Mouse (Mus musculus): ENCODE measurements around the gene Smarcd2. TPM values are rescaled to one million over a fixed set of nuclear protein-coding genes. Genes with fewer than 3 reads are reported as not detected.

The Smarcd2 gene
- polyA plus RNA-seq, 1 experiment: 6.5 TPM

GRCm38 (mm10) chr11:106306758-106307157, 34.0 kb upstream of the Smarcd2 start:
- no peaks in the 10 kb centered on the region for H3K36me3 ChIP-seq (ENCODE audit: control insufficient read depth)
- no peaks in the 10 kb centered on the region for H3K27me3 ChIP-seq (ENCODE audit: control insufficient read depth)
- TF ChIP-seq TAL1 (IDR thresholded peaks at IDR 0.05; ENCODE audit: low read length): no peak
- no peak for TF ChIP-seq GATA1 (IDR thresholded peaks at IDR 0.05; ENCODE audit: low read length)
- no peaks in the 10 kb centered on the region for H3K4me1 ChIP-seq (ENCODE audit: control insufficient read depth)
- no peaks in the 10 kb centered on the region for H3K9me3 ChIP-seq (ENCODE audit: control insufficient read depth, low read length)
- H3K4me3 ChIP-seq (replicated peaks): no peak overlapping the region

- H3K27me3 ChIP-seq (ENCODE audit: control insufficient read depth): no peaks in the 10 kb centered on the region
- H3K36me3 ChIP-seq (ENCODE audit: control insufficient read depth): no peaks in the 10 kb centered on the region
- H3K9me3 ChIP-seq (ENCODE audit: control insufficient read depth, low read length): no peaks in the 10 kb centered on the region
- H3K4me1 ChIP-seq (ENCODE audit: control insufficient read depth): no peaks in the 10 kb centered on the region
- TF ChIP-seq TAL1 (IDR thresholded peaks at IDR 0.05; ENCODE audit: low read length) (no peak), GATA1 (IDR thresholded peaks at IDR 0.05; ENCODE audit: low read length) (no peak)
- H3K4me3 ChIP-seq (replicated peaks): no peak overlapping the region
Observed at GRCm38 (mm10) chr11:106306065-106306385, 33.3 kb upstream of the Smarcd2 start.

DNA sequence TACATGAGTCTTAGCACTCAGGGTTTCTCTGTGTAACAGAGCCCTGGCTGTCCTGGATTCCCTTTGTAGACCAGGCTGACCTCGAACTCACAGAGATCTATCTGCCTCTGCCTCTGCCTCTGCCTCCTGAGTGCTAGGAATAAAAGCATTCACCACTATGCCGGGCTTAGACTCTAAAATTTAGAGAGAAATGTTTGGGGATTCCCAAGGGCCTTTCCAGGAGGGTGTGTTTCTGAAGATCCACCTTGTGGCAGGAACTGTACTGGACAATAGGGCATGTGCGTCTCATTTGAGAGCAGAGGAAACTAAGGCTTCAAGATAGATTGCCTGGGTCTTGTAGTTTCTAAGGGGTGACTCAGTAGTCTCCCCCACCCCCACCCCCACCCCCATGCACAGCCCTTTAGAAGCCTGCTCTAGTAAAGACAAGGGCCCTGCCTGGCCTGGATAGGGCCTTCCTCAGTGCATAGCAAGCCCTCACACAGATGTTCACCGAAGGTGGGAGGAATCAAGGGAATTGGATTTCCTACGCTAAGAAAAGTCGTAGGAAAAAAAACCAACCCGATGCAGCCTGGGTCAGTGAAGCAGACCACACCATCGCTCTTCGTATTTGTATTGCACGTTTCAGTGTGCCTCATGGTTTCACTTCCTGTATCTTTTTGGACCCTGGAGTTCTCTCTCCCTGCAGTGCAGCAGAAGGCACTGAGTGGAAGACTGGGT, 32.7 kb upstream of the Smarcd2 start:
- Histone ChIP-seq H3K4me1 (ENCODE audit: control insufficient read depth) (no peaks in the 10 kb centered on the region), H3K27me3 (ENCODE audit: control insufficient read depth) (no peaks in the 10 kb centered on the region), H3K9me3 (ENCODE audit: control insufficient read depth, low read length) (no peaks in the 10 kb centered on the region), H3K36me3 (ENCODE audit: control insufficient read depth) (no peaks in the 10 kb centered on the region), H3K4me3 (replicated peaks) (no peak overlapping the region)
- TF ChIP-seq GATA1 (IDR thresholded peaks at IDR 0.05; ENCODE audit: low read length): no peak
- no peak for TF ChIP-seq TAL1 (IDR thresholded peaks at IDR 0.05; ENCODE audit: low read length)

DNA sequence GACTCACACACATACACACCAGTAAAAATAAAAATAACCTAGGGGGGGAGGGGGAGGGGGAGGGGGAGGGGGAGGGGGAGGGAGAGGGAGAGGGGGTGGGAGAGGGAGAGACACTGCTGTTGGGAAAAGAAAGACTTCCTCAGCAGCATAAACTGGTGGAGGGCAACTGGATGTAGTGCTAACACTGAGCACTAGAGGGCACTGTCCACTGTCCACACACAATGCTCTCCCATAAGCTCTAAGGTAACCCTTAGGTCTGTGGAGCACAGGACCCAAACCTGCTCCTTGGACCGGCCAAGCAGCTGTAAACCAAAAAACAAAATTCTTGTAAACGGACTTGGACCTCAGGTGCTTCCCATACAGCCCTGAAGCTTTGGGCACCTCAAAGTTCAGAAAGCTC, 29.9 kb upstream of the Smarcd2 start:
- TF ChIP-seq GATA1 (IDR thresholded peaks at IDR 0.05; ENCODE audit: low read length): no peak
- TF ChIP-seq TAL1 (IDR thresholded peaks at IDR 0.05; ENCODE audit: low read length): no peak
- Histone ChIP-seq H3K4me3 (replicated peaks) (no peak overlapping the region), H3K36me3 (ENCODE audit: control insufficient read depth) (no peaks in the 10 kb centered on the region), H3K4me1 (ENCODE audit: control insufficient read depth) (no peaks in the 10 kb centered on the region), H3K27me3 (ENCODE audit: control insufficient read depth) (no peaks in the 10 kb centered on the region), H3K9me3 (ENCODE audit: control insufficient read depth, low read length) (peaks cover 1% of the 10 kb centered on the region)

- no peaks in the 10 kb centered on the region for H3K36me3 ChIP-seq (ENCODE audit: control insufficient read depth)
- H3K4me1 ChIP-seq (ENCODE audit: control insufficient read depth): no peaks in the 10 kb centered on the region
- no peaks in the 10 kb centered on the region for H3K27me3 ChIP-seq (ENCODE audit: control insufficient read depth)
- peaks cover 4% of the 10 kb centered on the region for H3K9me3 ChIP-seq (ENCODE audit: control insufficient read depth, low read length)
- no peak within 1 kb of the TSS for H3K4me3 ChIP-seq (replicated peaks)
- TF ChIP-seq TAL1 (IDR thresholded peaks at IDR 0.05; ENCODE audit: low read length) (no peak), GATA1 (IDR thresholded peaks at IDR 0.05; ENCODE audit: low read length) (no peak)
Observed at GRCm38 (mm10) chr11:106301765-106302164, 29.0 kb upstream of the Smarcd2 start, which contains the start of gene Gh. TSS of gene Gh (minus strand) at chr11:106301865.

DNA sequence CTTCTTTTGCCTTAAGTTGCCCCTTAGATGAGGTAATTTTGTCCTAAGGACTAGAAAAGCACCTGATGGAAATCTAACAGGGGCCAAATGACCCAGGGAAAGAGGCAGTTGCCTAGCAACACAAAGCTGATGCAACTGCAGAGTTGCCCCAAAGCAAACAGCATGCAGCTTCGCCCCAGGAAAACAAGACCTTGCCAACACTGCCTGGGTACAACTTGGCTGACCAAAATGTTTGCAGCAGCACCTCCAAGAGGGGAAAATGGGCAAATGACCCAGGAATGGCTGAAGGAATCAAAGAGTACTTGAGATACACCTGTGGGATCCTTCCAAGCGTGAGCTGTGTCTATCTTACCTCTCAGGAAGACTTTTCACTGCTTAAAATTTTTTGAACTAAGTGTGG, 19.1 kb upstream of the Smarcd2 start:
- Histone ChIP-seq H3K36me3 (ENCODE audit: control insufficient read depth) (no peaks in the 10 kb centered on the region), H3K27me3 (ENCODE audit: control insufficient read depth) (no peaks in the 10 kb centered on the region), H3K4me1 (ENCODE audit: control insufficient read depth) (no peaks in the 10 kb centered on the region), H3K9me3 (ENCODE audit: control insufficient read depth, low read length) (peaks cover 2% of the 10 kb centered on the region; the same call in 1 of the 2 replicates), H3K4me3 (replicated peaks) (no peak overlapping the region)
- TF ChIP-seq GATA1 (IDR thresholded peaks at IDR 0.05; ENCODE audit: low read length) (no peak), TAL1 (IDR thresholded peaks at IDR 0.05; ENCODE audit: low read length) (no peak)

DNA sequence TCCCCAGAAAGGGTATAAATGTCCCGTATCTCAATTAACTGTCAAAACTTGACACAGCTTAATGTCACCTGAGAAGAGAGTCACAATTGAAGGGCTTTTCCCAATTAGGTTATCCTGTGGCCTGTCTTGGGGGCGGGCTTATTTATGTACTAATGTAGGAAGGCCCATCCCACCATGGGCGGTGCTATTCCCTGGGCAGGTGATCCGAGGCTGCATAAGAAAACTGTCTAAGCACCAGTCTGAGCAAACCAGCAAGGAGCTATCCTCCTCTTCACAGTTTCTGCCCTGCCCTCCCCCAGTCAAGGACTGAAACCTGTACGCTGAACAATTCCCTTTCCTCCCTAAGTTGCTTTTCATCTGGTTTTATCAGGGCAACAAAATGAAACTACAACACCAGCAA, 17.6 kb upstream of the Smarcd2 start:
- Histone ChIP-seq H3K4me1 (ENCODE audit: control insufficient read depth) (no peaks in the 10 kb centered on the region), H3K27me3 (ENCODE audit: control insufficient read depth) (no peaks in the 10 kb centered on the region)

GRCm38 (mm10) chr11:106289369-106289768, 16.6 kb upstream of the Smarcd2 start:
- no peaks in the 10 kb centered on the region for H3K36me3 ChIP-seq (ENCODE audit: control insufficient read depth)
- no peak overlapping the region for H3K4me3 ChIP-seq (replicated peaks)
- TF ChIP-seq TAL1 (IDR thresholded peaks at IDR 0.05; ENCODE audit: low read length) (no peak), GATA1 (IDR thresholded peaks at IDR 0.05; ENCODE audit: low read length) (no peak)
- peaks cover 2% of the 10 kb centered on the region; the same call in 1 of the 2 replicates for H3K9me3 ChIP-seq (ENCODE audit: control insufficient read depth, low read length)
- H3K4me1 ChIP-seq (ENCODE audit: control insufficient read depth): no peaks in the 10 kb centered on the region
- no peaks in the 10 kb centered on the region for H3K27me3 ChIP-seq (ENCODE audit: control insufficient read depth)

More for the DNA sequence above, 17.6 kb upstream of the Smarcd2 start:
- H3K36me3 ChIP-seq (ENCODE audit: control insufficient read depth): no peaks in the 10 kb centered on the region
- H3K4me3 ChIP-seq (replicated peaks): no peak overlapping the region
- peaks cover 2% of the 10 kb centered on the region; the same call in 1 of the 2 replicates for H3K9me3 ChIP-seq (ENCODE audit: control insufficient read depth, low read length)
- TF ChIP-seq TAL1 (IDR thresholded peaks at IDR 0.05; ENCODE audit: low read length) (no peak), GATA1 (IDR thresholded peaks at IDR 0.05; ENCODE audit: low read length) (no peak)

DNA sequence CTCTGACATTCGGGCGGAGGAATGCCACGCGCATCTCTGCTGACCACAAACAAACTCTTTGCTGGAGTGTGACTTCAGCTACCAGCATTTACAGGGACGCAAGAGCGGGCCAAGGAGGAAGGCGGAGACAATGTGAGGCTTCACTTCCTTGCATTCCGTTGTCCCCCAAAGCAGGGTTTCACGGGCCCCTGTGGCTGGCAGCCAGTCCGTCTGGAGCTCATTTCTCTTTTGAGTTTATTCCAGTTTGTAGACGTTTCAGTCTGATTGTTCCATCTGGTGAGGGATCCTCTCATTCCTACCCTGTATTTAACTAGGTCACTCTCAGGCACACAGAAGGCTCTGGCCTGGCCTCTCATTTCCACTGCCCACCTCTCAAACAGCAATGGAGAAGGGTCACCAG, 14.2 kb upstream of the Smarcd2 start:
- TF ChIP-seq TAL1 (IDR thresholded peaks at IDR 0.05; ENCODE audit: low read length) (no peak), GATA1 (IDR thresholded peaks at IDR 0.05; ENCODE audit: low read length) (no peak)
- Histone ChIP-seq H3K27me3 (ENCODE audit: control insufficient read depth) (no peaks in the 10 kb centered on the region), H3K36me3 (ENCODE audit: control insufficient read depth) (no peaks in the 10 kb centered on the region)

DNA sequence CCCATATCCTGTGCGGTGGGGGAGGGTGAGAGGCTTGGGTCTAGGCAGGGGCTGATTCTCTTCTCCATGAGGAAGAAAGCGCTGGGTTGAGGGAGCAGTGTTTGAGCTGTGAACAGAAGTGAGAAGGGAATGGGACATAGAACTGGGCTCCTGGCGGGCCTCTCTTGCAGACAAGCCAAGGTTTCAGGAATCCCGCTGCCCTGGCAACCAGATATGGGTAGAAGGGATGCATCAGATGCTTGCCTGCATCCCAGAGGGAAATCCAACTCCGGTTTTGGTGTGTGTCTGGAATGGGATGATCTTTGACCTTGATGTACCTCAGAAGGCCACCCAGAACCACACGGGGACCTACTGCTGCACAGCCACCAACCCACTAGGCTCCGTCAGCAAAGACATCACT, 13.4 kb upstream of the Smarcd2 start:
- Histone ChIP-seq H3K4me3 (replicated peaks) (no peak overlapping the region), H3K36me3 (ENCODE audit: control insufficient read depth) (no peaks in the 10 kb centered on the region), H3K4me1 (ENCODE audit: control insufficient read depth) (no peaks in the 10 kb centered on the region), H3K9me3 (ENCODE audit: control insufficient read depth, low read length) (no peaks in the 10 kb centered on the region), H3K27me3 (ENCODE audit: control insufficient read depth) (no peaks in the 10 kb centered on the region)
- TF ChIP-seq GATA1 (IDR thresholded peaks at IDR 0.05; ENCODE audit: low read length) (no peak), TAL1 (IDR thresholded peaks at IDR 0.05; ENCODE audit: low read length) (no peak)

More for the DNA sequence above, 14.2 kb upstream of the Smarcd2 start:
- Histone ChIP-seq H3K4me1 (ENCODE audit: control insufficient read depth) (no peaks in the 10 kb centered on the region), H3K4me3 (replicated peaks) (no peak overlapping the region), H3K9me3 (ENCODE audit: control insufficient read depth, low read length) (no peaks in the 10 kb centered on the region)
